ENCODE assay signal across 32 mouse cellular contexts in genomic region chr6:128788517-128788916, GRCm38 (mm10). TPM values are rescaled to one million over a fixed set of nuclear protein-coding genes. Genes with fewer than 3 reads are reported as not detected.
DNase-seq lines count a peak whose midpoint lies in the region; ATAC-seq and TF ChIP-seq lines count a peak whose summit lies in the region.
"Had no signal": no experiment of that assay in that cellular context is flagged by ENCODE, and none has a peak within 500 bp of the region (broad histone marks: within the 10 kb centered on the region; RNA-seq: fewer than 3 reads in every experiment).

No protein-coding gene starts in this region.

- H3K9me3 ChIP-seq in kidney, embryonic 15.5 days (replicated peaks) = no peaks in the 10 kb centered on the region
- H3K9me3 ChIP-seq in kidney, embryonic 16.5 days (ENCODE audit: low read length) = no peaks in the 10 kb centered on the region
- H3K9me3 ChIP-seq in CH12.LX (replicated peaks; ENCODE audit: low read length) = no peaks in the 10 kb centered on the region
- no peaks in the 10 kb centered on the region for H3K9me3 ChIP-seq in hindbrain, embryonic 12.5 days (replicated peaks)
- H3K9me3 ChIP-seq: forebrain, embryonic 10.5 days; heart, embryonic 12.5 days; heart, embryonic 15.5 days; hindbrain, embryonic 10.5 days had no signal

- TF ChIP-seq EP300 in CH12.LX (IDR thresholded peaks at IDR 0.05; ENCODE audit: low read length) = no peak

- dilution Hi-C loops in CH12.LX (cut with MboI; ENCODE audit: extremely low pct_ligation_motif_present, extremely low pct_unique_long_range_greater_than_20kb, low sequenced_read_pairs) = no loop called here

- no peak overlapping the region for H3K27ac ChIP-seq in kidney, embryonic 15.5 days
- no peak overlapping the region for H3K27ac ChIP-seq in kidney, embryonic 16.5 days (ENCODE audit: low read length)
- no peak overlapping the region for H3K27ac ChIP-seq in CH12.LX (ENCODE audit: insufficient read depth, low read depth)
- no peak overlapping the region for H3K27ac ChIP-seq in hindbrain, embryonic 12.5 days
- H3K27ac ChIP-seq: forebrain, embryonic 10.5 days; heart, embryonic 15.5 days; hindbrain, embryonic 10.5 days; hindbrain, embryonic 14.5 days; hindbrain, postnatal 0 days had no signal

- H3K27me3 ChIP-seq in kidney, embryonic 15.5 days = no peaks in the 10 kb centered on the region
- H3K27me3 ChIP-seq in kidney, embryonic 16.5 days (ENCODE audit: insufficient read depth, low read length) = no peaks in the 10 kb centered on the region
- H3K27me3 ChIP-seq in CH12.LX (replicated peaks) = no peaks in the 10 kb centered on the region
- H3K27me3 ChIP-seq in hindbrain, embryonic 12.5 days = no peaks in the 10 kb centered on the region
- H3K27me3 ChIP-seq: heart, embryonic 12.5 days; heart, embryonic 15.5 days had no signal

- H3K79me2 ChIP-seq in CH12.LX (replicated peaks; ENCODE audit: control insufficient read depth, extremely low read depth, insufficient read depth, poor library complexity, severe bottlenecking) = no peaks in the 10 kb centered on the region

- peaks cover 2% of the 10 kb centered on the region; the same call in 1 of the 2 replicates for H3K4me1 ChIP-seq in kidney, embryonic 15.5 days
- H3K4me1 ChIP-seq in kidney, embryonic 16.5 days (ENCODE audit: insufficient read depth, low read length) = peaks cover 4% of the 10 kb centered on the region; the same call in 1 of the 2 replicates
- H3K4me1 ChIP-seq in CH12.LX (ENCODE audit: control insufficient read depth in 1 of 2, insufficient read depth in 2 of 2) = peaks cover 16 to 64% of the 10 kb centered on the region in 2 experiments
- no peaks in the 10 kb centered on the region for H3K4me1 ChIP-seq in hindbrain, embryonic 12.5 days
- H3K4me1 ChIP-seq: forebrain, embryonic 10.5 days; hindbrain, embryonic 10.5 days had no signal

- no peak for TF ChIP-seq POLR2A in CH12.LX (IDR thresholded peaks at IDR 0.05; ENCODE audit: low read depth, low read length)

- no peak for TF ChIP-seq CTCF in CH12.LX (conservative IDR thresholded peaks at IDR 0.05 in 1 of 2, IDR thresholded peaks at IDR 0.05 in 1 of 2; ENCODE audit: low read depth in 2 of 2, low read length in 2 of 2)

- TF ChIP-seq RAD21 in CH12.LX (IDR thresholded peaks at IDR 0.05; ENCODE audit: low read depth, low read length) = no peak

- H3K36me3 ChIP-seq in kidney, embryonic 15.5 days = no peaks in the 10 kb centered on the region
- no peaks in the 10 kb centered on the region for H3K36me3 ChIP-seq in kidney, embryonic 16.5 days (ENCODE audit: insufficient read depth, low read length)
- H3K36me3 ChIP-seq in CH12.LX (replicated peaks in 1 of 2; ENCODE audit: control insufficient read depth in 1 of 2, insufficient read depth in 1 of 2, low read length in 1 of 2) = no peaks in the 10 kb centered on the region
- no peaks in the 10 kb centered on the region for H3K36me3 ChIP-seq in hindbrain, embryonic 12.5 days
- H3K36me3 ChIP-seq: forebrain, embryonic 10.5 days; heart, embryonic 12.5 days; heart, embryonic 15.5 days; hindbrain, embryonic 10.5 days had no signal

- H3K4me3 ChIP-seq in kidney, embryonic 15.5 days (replicated peaks) = no peak overlapping the region
- no peak overlapping the region for H3K4me3 ChIP-seq in kidney, embryonic 16.5 days (ENCODE audit: low read length)
- no peak overlapping the region for H3K4me3 ChIP-seq in CH12.LX (replicated peaks in 1 of 3; ENCODE audit: low read depth in 2 of 3, low read length in 2 of 3, poor library complexity in 1 of 3)
- H3K4me3 ChIP-seq in hindbrain, embryonic 12.5 days = no peak overlapping the region
- H3K4me3 ChIP-seq: forebrain, embryonic 10.5 days; heart, embryonic 12.5 days; heart, embryonic 15.5 days; hindbrain, embryonic 10.5 days had no signal

- no peak overlapping the region for H3K9ac ChIP-seq in kidney, embryonic 15.5 days
- no peak overlapping the region for H3K9ac ChIP-seq in kidney, embryonic 16.5 days (replicated peaks; ENCODE audit: low read length)
- no peak overlapping the region for H3K9ac ChIP-seq in CH12.LX (ENCODE audit: insufficient read depth, low read depth)
- H3K9ac ChIP-seq in hindbrain, embryonic 12.5 days = no peak overlapping the region
- H3K9ac ChIP-seq: forebrain, postnatal 0 days; heart, embryonic 12.5 days; heart, embryonic 15.5 days; hindbrain, embryonic 14.5 days had no signal

- WGBS in kidney, embryonic 15.5 days = 90% methylated on average over 1 of the region's 1 CpGs
- 85% methylated on average over 1 of the region's 1 CpGs for WGBS in kidney, embryonic 16.5 days
- 76% methylated on average over 1 of the region's 1 CpGs for WGBS in hindbrain, embryonic 12.5 days

- H3K4me2 ChIP-seq in kidney, embryonic 15.5 days = no peak overlapping the region
- H3K4me2 ChIP-seq in kidney, embryonic 16.5 days (replicated peaks; ENCODE audit: low read depth, low read length) = no peak overlapping the region
- H3K4me2 ChIP-seq in CH12.LX (ENCODE audit: insufficient read depth, low read depth, poor library complexity, severe bottlenecking) = no peak overlapping the region
- H3K4me2 ChIP-seq in hindbrain, embryonic 12.5 days (replicated peaks) = no peak overlapping the region
- H3K4me2 ChIP-seq: heart, embryonic 12.5 days; heart, embryonic 15.5 days; hindbrain, embryonic 14.5 days had no signal

- no peak for DNase-seq in CH12.LX (ENCODE audit: extremely low read depth)
- peak; percentile 29 to 70 for DNase-seq in natural killer cell, adult 2 months (ENCODE audit: low spot score in 2 of 2)
- DNase-seq in adrenal gland, postnatal 10 days = no peak
- DNase-seq: adrenal gland, adult 8-10 months; adrenal gland, postnatal 36 days; B cell, adult 2 months; cerebellum, adult 11 months; cerebellum, adult 8-10 months; cerebellum, postnatal 10 days; cerebellum, postnatal 36 days; forebrain, postnatal 0 days; gastrocnemius, postnatal 25 days; heart, postnatal 10 days; heart, postnatal 36 days had no signal

- in situ Hi-C loops in CH12.LX (cut with MboI; ENCODE audit: low pct_ligation_motif_present, low pct_unique_long_range_greater_than_20kb, low sequenced_read_pairs) = no loop called here

- 0 out of 2 replicates have a peak, but pooled peaks have one; percentile 33 for ATAC-seq in kidney, embryonic 15.5 days (replicated peaks; ENCODE audit: low FRiP score)
- no peak for ATAC-seq in kidney, embryonic 16.5 days (ENCODE audit: low FRiP score, low TSS enrichment)
- ATAC-seq in granulocyte monocyte progenitor cell, adult 5-6 weeks (replicated peaks; ENCODE audit: poor library complexity, severe bottlenecking) = peak; percentile 70
- ATAC-seq in hindbrain, embryonic 12.5 days (ENCODE audit: low FRiP score) = no peak
- ATAC-seq: activated CD4-positive, CD25-positive, alpha-beta regulatory T cell, adult 4 months; forebrain, embryonic 14.5 days; forebrain, postnatal 0 days; hindbrain, postnatal 0 days; inflammation-experienced regulatory T-cells, adult 6 months; intestine, embryonic 16.5 days had no signal

TF ChIP-seq in CH12.LX, 34 proteins besides CTCF, POLR2A, EP300 and RAD21:
- no peak for TF ChIP-seq TCF12 (IDR thresholded peaks at IDR 0.05; ENCODE audit: low read depth, low read length)
- peak; percentile 30; the same call in 1 of the 2 replicates for TF ChIP-seq ZNF384 (IDR thresholded peaks at IDR 0.05; ENCODE audit: low read depth, low read length)
- no peak for TF ChIP-seq JUN (IDR thresholded peaks at IDR 0.05; ENCODE audit: insufficient read depth, low read depth, low read length)
- TF ChIP-seq MXI1 (IDR thresholded peaks at IDR 0.05; ENCODE audit: low read depth, low read length) = no peak

RNA-seq across cellular contexts. Expression of gene Klrb1c, which starts 0.5 kb away (rescaled TPM):
- 0.17 and 0.22 TPM in 2 replicates for polyA plus RNA-seq in kidney, embryonic 15.5 days (2015; fragmentation: Nextera tagmentation; extraction: Ambion mirVana)
- polyA plus RNA-seq in kidney, embryonic 16.5 days (2015; fragmentation: Nextera tagmentation; extraction: Ambion mirVana) = 0.06 and 0.30 TPM in 2 replicates
- total RNA-seq in CH12.LX (2012; rRNA removed) (not detected in 2 replicates), CH12.LX (2014; rRNA removed) (not detected in 2 replicates)
- not detected in 2 replicates for polyA plus RNA-seq in CH12.LX (2012; ENCODE audit: insufficient read length, low read depth)
- not detected in 2 replicates for total RNA-seq in granulocyte monocyte progenitor cell, adult 5-6 weeks (2014; fragmentation: Nextera tagmentation)
- total RNA-seq in granulocyte monocyte progenitor cell, adult 5-6 weeks (2017) = 0.34 and 1.0 TPM in 2 replicates
- total RNA-seq in adrenal gland, postnatal 10 days (2021) = under 1 TPM; 0.54 to 0.55 TPM
- polyA plus RNA-seq in hindbrain, embryonic 12.5 days (2016; fragmentation: Nextera tagmentation; extraction: Ambion mirVana) = not detected in 2 replicates
- total RNA-seq: gastrocnemius, adult 8-10 months; gastrocnemius, postnatal 25 days; heart, postnatal 10 days had no signal
- polyA plus RNA-seq: embryonic facial prominence, embryonic 11.5 days; embryonic facial prominence, embryonic 14.5 days; forebrain, embryonic 10.5 days; forebrain, embryonic 14.5 days; heart, embryonic 12.5 days; hindbrain, embryonic 10.5 days had no signal

RNA-seq across cellular contexts. Expression of gene Gm44511, which starts 37.6 kb away (rescaled TPM):
- polyA plus RNA-seq in kidney, embryonic 15.5 days (2015; fragmentation: Nextera tagmentation; extraction: Ambion mirVana) = not detected in 2 replicates
- polyA plus RNA-seq in kidney, embryonic 16.5 days (2015; fragmentation: Nextera tagmentation; extraction: Ambion mirVana) = not detected in 2 replicates
- total RNA-seq in CH12.LX (2012; rRNA removed) (not detected in 2 replicates), CH12.LX (2014; rRNA removed) (not detected in 2 replicates)
- polyA plus RNA-seq in CH12.LX (2012; ENCODE audit: insufficient read length, low read depth) = not detected in 2 replicates
- not detected in 2 replicates for total RNA-seq in granulocyte monocyte progenitor cell, adult 5-6 weeks (2014; fragmentation: Nextera tagmentation)
- not detected in 2 replicates for total RNA-seq in granulocyte monocyte progenitor cell, adult 5-6 weeks (2017)
- total RNA-seq in adrenal gland, postnatal 10 days (2021) = not detected
- not detected in 2 replicates for polyA plus RNA-seq in hindbrain, embryonic 12.5 days (2016; fragmentation: Nextera tagmentation; extraction: Ambion mirVana)
- total RNA-seq: adrenal gland, postnatal 36 days; ES-E14; forebrain, postnatal 0 days; gastrocnemius, postnatal 25 days; heart, postnatal 10 days; heart, postnatal 36 days; hindbrain, postnatal 0 days had no signal
- polyA plus RNA-seq: activated CD4-positive, CD25-positive, alpha-beta regulatory T cell, adult 4 months; embryonic facial prominence, embryonic 11.5 days; forebrain, embryonic 10.5 days; forebrain, embryonic 14.5 days; forebrain, postnatal 0 days; heart, embryonic 12.5 days; heart, embryonic 15.5 days; hindbrain, embryonic 10.5 days; hindbrain, embryonic 14.5 days; hindbrain, postnatal 0 days; inflammation-experienced regulatory T-cells, adult 6 months had no signal

RNA-seq across cellular contexts. Expression of gene Klrb1b, which starts 37.6 kb away (rescaled TPM):
- polyA plus RNA-seq in kidney, embryonic 15.5 days (2015; fragmentation: Nextera tagmentation; extraction: Ambion mirVana) = 0.09 TPM in 1 of 2 replicates, not detected in the other
- polyA plus RNA-seq in kidney, embryonic 16.5 days (2015; fragmentation: Nextera tagmentation; extraction: Ambion mirVana) = 0.36 TPM in 1 of 2 replicates, not detected in the other
- not detected in 2 replicates for total RNA-seq in CH12.LX (2012; rRNA removed)
- total RNA-seq in CH12.LX (2014; rRNA removed) = not detected in 2 replicates
- polyA plus RNA-seq in CH12.LX (2012; ENCODE audit: insufficient read length, low read depth) = not detected in 2 replicates
- not detected in 2 replicates for total RNA-seq in granulocyte monocyte progenitor cell, adult 5-6 weeks (2014; fragmentation: Nextera tagmentation)
- total RNA-seq in granulocyte monocyte progenitor cell, adult 5-6 weeks (2017) = 0.09 TPM in 1 of 2 replicates, not detected in the other
- under 1 TPM; 0.33 to 0.72 TPM for total RNA-seq in adrenal gland, postnatal 10 days (2021)
- 0.25 TPM in 1 of 2 replicates, not detected in the other for polyA plus RNA-seq in hindbrain, embryonic 12.5 days (2016; fragmentation: Nextera tagmentation; extraction: Ambion mirVana)
- total RNA-seq: ES-E14; forebrain, postnatal 0 days; gastrocnemius, adult 8-10 months; gastrocnemius, postnatal 25 days; heart, postnatal 10 days; heart, postnatal 36 days; hindbrain, postnatal 0 days had no signal
- polyA plus RNA-seq: activated CD4-positive, CD25-positive, alpha-beta regulatory T cell, adult 4 months; embryonic facial prominence, embryonic 11.5 days; forebrain, embryonic 10.5 days; forebrain, embryonic 14.5 days; forebrain, postnatal 0 days; heart, embryonic 12.5 days; hindbrain, embryonic 10.5 days; hindbrain, embryonic 14.5 days; hindbrain, postnatal 0 days had no signal

Comparison
In these comparisons a context has a peak if more than half of its experiments do, and no peak if none do; other contexts are left out.
1. ATAC-seq: peak in kidney, embryonic 15.5 days (single experiment) and granulocyte monocyte progenitor cell, adult 5-6 weeks (single experiment); none in kidney, embryonic 16.5 days (single experiment) and hindbrain, embryonic 12.5 days (single experiment).
2. DNase-seq: peak in natural killer cell, adult 2 months (2 of 2); none in CH12.LX (single experiment) and adrenal gland, postnatal 10 days (single experiment).